Mouse (Mus musculus): Measurements from ENCODE around the gene Stat3. TPM values are rescaled to one million over a fixed set of nuclear protein-coding genes. Genes with fewer than 3 reads are reported as not detected.

Stat3 gene
- total RNA-seq, 4 experiments from 2014 or later = 39.0 to 54.7 (median 46.3) TPM

DNA sequence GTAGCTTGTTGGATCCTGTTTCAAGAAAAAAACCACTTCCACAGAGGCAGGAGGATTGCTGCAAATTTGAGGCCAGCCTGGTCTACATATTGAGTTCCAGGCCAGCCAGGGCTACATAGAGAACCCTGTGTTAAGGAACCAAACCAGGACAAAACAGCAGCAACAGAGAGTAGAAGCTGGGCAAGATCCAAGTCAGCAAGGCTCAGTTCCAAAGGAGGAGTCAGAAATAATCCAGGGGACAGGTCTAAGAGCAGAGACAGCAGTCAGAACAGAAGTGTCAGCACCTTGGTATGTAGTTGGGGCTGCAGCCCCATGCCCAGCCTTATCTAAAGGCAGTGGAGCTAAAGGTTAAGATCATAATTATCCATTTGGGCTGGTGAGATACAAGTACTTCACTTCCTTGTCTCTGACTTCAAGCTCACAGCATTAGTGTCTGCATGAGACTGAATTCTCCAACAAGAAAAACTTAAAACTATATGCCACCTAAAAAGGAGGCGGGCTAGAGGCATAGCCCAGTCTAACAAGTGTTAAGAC is 14.9 kb downstream of the Stat3 start:
- no peak for DNase-seq (ENCODE audit: low spot score in 2 of 2)

DNA sequence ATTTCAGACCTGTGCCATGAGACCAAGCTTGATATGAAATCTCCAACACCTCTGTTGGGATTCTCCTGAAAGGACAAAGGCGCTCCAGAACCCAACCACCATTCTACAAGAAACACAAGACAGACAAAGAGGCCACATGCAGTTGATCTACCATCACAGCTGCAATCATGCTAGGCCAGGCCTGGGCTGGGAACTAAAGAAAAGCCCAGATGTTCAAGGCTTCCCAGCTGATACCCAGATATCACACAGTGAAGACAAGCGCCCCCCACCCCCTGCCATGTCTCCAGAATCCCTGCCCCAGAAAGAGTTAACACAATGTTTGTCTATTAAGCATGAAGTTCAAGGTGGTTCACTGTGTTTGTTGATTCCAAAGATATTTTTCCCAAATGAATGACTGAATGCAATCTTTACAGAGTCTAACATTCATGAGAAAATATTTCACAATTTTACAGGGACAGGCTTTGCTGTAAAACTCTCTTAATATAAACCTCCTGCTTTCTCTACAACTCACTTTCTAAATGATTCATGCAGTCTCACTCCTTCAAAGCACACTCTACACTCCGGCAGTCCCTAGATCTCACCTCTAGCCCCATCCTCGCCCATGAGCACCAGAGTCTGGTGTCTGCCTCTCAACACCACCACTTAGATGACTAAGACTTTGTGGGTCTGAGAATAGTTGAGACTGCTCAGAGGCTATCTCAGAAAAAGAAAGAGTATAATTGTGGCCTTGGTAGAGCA is 18.3 kb downstream of the Stat3 start:
- DNase-seq (ENCODE audit: low spot score in 2 of 2) = no peak

DNA sequence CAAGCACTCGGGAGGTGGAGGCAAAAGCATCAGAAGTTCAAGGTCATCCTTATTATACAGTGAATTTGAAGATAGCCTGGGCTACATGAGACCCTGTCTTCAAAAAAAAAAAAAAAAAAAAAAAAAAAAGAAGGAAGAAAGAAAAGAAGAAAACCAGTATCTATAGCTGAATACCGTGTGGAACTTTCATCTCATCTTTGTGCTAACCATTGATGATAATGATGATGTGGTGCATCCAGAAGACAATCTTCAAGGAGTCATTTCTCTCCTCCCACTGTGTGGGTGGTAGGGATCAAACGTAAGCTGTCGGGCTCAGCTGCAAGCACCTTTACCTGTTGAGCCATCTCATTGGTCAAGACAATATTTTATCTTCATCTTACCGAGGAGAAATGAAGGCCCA is 21.3 kb downstream of the Stat3 start:
- DNase-seq (ENCODE audit: low spot score in 2 of 2) = no peak

DNA sequence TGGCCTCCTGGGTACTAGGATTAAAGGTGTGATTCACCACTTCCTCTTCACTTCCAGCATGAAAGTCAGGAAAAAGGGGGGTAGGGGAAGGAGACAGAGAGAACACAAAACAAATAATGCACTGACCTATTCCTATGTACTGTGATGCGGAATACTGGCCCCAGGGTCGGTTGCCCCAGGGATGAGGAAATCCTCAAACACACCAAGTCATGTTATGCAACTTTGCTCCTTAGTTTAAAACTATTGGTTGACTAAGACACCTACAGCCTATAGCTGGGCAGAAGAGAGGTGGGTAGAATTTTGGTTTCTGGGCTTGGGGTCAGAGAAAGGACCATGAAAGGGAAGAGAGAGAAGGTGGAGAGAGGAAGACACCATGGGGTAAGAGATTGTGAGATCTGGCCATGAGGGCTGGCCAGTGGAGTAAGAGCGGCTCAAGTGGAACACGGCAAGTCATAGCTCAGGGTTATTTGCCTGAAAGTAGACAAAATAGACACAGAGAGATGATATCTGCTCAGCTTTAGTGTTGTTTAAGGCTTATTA is 22.8 kb downstream of the Stat3 start:
- no peak for DNase-seq (ENCODE audit: low spot score in 2 of 2)

DNA sequence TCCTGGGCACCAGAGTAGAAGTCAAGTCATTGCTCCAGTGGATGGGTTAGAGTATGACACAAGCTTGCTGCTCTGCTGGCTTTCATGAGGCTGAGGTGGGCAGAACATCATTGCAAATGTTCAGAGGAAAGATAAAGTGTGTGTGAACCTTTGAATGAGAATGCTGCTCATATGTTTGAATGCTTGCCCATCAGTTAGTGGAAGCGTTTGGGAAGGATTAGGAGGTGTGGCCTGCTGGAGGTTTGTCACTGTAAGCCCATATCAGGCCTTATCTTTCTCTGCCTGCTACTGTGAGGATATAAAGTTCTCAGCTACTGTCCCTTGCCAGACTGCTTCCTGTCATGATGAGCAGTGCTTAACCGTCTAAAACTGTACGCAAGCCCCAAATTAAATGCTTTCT is 24.3 kb downstream of the Stat3 start:
- no peak for DNase-seq (ENCODE audit: low spot score in 2 of 2)

DNA sequence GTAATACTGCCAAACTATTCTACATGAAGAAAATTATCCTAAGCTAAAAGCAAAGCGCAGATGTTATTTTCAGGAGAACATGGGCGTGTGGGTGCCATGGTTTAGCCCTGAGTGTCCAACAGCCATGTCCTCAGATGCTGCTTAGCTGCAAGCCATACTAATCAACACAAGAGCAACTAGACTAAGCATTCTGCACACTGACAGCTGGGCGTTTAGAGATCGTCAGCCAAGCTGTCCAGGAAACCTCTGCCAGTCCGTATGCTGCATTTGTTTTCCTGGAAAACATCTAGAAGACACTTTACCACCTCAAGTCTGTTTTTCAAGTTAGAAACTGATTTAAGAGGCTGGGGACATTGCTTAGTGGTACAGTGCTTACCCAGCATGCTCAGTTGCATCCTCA is 24.9 kb downstream of the Stat3 start:
- DNase-seq (ENCODE audit: low spot score in 2 of 2) = no peak

DNA sequence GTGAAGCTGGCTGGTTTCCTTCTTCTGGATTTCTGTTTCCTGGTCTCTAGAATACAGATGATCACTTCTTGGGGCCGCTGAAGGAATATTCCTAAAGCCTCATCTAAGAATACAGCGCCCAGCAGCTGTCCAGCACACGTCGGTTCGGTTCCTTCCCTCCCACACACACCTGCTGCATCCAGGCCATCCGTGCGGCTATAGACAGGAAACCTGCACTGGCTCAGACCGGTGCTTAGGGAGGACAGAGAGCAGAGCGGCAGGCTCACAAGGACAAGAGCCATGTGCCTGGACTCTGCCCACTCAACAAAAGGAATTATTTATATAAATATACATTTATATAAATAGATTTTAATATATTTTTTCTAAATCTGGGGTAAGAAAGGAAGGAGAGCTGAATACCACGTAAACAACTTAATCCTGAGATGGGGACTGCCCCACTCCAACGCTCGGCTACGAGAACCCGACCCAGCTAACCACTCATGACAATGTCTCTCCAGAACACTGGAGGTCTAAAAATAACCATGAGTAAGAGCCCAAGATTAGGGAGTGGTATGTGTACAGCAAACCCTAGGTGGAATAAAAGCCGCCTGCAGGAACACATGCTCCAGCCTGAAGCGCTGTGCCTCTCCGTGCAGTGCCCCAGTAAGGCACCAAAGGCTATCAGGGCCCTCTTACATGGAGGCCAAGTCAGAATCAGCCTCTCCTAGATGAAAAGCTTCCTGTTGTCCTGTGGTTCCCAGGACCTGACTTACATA is 26.8 kb downstream of the Stat3 start:
- no peak for DNase-seq (ENCODE audit: low spot score in 2 of 2)

DNA sequence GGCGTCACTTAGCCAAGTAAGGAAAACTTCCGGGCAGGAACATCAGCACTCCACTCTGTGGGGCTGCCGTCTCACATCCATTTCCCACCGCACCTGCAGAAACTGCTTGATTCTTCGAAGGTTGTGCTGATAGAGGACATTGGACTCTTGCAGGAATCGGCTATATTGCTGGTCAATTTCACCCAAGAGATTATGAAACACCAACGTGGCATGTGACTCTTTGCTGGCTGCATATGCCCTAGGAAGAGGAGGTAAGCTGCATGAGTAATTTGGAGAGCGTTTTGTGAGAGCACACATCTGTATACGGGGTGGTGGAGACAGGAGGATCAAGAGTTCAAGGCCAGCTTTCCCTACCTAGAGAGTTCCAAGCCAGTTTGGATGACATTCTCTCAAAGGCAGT is 30.8 kb downstream of the Stat3 start:
- no peak for DNase-seq (ENCODE audit: low spot score in 2 of 2)

DNA sequence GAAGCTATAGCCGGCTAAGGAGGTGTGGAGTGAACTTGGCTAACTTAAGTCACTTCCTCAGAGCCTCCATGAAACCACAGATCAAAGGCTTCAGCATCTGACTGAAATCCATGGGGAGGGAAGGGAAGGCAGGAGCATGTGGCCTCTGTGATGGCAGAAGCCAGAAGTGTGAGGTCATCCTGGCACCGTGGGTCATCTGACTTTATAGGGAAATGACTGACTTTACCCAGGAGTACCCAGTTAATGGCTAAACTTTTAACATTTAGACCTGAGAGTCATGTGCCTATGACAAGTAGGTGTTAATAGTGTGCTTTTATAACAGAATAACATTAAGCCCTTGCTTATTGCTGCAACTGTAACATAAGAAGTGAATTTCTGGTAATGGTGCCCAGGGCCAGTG is 31.2 kb downstream of the Stat3 start:
- no peak for DNase-seq (ENCODE audit: low spot score in 2 of 2)

DNA sequence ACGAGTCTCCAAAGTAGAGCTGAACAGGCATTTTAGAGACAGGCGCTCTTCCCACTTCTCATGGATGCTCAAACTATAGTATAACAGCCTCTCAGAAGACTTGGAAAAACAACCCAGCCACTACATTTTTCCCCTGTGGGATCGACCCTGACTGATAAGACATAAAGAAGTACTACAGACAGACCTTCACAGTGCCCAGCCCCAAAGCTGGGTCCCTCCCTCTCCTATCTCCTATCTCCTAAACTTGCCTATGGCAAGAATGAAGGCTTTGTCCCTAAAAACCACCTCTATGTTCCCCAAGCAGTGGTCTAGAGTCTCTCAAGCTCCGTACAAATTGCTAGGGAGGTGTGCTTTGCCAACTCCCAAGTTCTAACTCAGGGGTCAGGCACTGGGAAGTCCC is 32.5 kb downstream of the Stat3 start:
- DNase-seq (ENCODE audit: low spot score in 2 of 2) = no peak

DNA sequence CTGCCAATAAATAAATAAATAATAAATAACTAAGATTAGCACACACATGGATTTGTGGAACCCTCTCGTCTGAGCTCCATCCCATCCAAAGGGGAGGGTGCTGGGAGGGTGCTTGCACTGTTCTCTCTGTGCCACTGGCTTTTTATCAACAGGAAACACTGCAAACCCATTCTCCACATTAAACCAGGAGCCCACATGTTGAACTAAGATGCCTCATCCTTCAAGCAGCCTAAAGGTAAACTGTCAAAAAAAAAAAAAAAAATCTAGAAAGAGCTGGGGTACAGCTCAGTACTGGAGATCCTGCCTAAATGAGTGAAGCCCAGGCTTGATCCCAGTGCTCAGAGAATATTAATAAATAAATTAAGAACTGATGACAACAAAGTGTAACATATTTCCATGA is 33.4 kb downstream of the Stat3 start:
- no peak for DNase-seq (ENCODE audit: low spot score in 2 of 2)

DNA sequence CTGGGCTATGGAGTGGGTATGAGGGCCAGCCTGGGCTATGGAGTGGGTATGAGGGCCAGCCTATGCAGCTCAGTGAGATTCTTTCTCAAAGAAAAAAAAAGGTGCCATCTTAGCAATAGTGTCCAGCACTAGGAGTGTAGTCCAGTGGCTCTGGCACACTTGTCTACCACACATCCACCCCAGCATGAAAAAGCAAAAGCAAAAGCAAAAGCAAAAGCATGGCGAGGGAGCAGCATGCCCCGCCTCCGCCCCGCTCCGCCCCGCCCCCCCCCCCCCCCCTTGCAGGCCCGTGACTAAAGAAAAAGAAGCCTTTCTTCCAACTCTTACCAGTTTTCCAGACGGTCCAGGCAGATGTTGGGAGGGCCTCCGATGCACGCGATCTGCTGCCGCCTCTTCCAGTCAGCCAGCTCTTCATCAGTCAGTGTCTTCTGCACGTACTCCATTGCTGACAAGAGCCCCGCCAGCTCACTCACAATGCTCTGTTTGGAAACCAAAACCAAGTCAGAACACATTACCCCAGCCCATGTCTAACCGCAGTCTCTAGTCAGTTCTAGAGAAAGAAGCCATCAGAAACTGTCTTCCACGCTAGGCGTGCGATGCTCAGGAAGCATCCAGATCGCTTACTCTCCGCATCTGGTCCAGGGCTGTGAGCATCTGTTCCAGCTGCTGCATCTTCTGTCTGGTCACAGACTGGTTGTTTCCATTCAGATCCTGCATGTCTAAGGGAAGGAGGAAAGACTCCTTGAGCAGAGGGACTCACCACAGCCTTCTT is 34.6 kb downstream of the Stat3 start:
- DNase-seq (ENCODE audit: low spot score in 2 of 2) = no peak

DNA sequence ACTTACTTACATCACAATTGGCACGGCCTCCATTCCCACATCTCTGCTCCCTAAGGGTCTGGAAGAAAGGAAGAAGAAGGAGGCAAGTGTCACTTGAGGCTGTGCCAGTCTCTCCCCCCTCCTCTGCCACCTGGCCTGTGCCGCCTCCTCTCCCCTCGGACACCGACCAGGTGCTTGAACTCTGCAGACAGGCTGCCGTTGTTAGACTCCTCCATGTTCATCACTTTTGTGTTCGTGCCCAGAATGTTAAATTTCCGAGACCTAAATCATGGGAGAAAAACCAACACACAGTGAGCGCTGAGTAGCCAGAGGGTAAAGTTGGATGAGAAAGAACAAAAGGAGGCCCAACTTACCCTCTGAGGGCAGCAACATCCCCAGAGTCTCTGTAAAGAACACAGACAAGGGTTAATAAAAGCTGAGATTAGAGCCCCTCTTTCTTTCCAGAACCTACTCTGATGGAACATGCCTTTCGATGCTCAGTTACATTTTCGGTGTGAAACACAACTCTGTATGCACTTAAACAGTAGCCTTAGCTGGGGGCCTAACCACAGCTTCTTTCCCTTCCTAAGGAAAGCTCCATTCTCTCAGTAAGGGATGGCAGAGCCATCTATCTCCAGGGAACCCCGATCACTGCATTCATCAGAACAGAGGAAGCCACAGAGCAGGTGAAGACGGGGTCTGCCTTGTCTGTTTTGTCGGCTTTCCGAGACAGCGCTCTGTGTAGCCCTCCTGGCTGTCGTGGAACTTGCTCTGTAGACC is 40.7 kb downstream of the Stat3 start:
- DNase-seq (ENCODE audit: low spot score in 2 of 2) = no peak

DNA sequence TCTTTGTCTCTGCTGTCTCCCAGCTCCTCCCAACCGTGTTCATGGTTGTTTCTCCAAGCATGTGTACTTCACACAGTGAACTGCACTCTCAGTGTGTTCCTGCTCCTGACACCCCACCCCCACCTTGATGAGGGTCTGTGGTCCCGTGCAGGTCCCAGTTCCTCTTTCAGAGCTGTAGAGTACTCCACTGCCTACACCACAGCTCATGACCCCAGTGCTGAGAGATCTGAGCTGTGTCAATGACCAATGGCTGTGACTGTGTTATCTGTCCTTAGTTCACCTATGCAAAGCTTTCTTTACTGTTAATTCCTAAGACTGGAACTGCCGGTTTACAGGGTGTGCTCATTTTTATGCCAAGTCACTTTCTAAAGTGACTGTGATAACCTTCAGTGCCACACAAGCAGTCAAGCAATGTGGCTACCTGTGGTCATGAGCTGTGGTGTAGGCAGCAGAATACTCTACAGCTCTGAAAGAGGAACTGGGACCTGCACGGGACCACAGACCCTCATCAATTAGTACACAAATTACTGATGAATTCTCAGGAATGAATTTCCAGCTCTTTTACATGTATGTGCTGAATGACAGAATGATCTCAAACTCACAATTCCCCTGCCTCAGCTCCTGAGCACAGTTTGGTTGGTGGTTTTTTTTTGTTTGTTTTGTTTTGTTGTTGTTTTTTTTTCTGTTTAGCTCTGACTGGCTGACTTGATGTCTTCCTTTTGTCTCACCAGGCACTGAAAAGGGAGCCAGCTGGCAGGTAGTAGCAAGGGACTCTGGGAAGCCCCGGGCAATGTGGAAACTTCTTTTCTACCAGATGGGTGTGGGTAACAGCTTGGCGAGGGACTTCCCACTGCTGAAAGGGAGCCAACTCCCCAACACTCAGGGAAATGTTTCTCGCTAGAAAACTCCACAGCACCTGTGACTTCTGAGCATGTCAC is 41.8 kb downstream of the Stat3 start:
- peak in 1 of 2 experiments; percentile 50 for DNase-seq (ENCODE audit: low spot score in 2 of 2)

DNA sequence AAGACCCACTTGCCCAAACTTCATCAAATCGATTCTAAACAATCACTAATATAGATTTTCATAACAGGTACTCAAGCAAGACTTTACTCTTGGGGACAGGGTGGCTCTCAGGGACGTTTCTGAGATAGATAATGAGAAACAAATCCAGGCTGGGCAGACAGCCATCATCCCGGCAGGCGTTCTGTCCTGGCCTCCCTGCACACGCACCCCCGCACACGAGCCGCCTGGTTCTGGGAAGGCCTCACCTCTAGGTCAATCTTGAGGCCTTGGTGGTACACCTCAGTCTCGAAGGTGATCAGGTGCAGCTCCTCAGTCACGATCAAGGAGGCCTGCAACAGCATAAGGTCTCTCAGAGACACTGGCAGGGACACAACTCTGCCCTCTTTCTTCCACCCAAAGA is 43.3 kb downstream of the Stat3 start:
- no peak for DNase-seq (ENCODE audit: low spot score in 2 of 2)

DNA sequence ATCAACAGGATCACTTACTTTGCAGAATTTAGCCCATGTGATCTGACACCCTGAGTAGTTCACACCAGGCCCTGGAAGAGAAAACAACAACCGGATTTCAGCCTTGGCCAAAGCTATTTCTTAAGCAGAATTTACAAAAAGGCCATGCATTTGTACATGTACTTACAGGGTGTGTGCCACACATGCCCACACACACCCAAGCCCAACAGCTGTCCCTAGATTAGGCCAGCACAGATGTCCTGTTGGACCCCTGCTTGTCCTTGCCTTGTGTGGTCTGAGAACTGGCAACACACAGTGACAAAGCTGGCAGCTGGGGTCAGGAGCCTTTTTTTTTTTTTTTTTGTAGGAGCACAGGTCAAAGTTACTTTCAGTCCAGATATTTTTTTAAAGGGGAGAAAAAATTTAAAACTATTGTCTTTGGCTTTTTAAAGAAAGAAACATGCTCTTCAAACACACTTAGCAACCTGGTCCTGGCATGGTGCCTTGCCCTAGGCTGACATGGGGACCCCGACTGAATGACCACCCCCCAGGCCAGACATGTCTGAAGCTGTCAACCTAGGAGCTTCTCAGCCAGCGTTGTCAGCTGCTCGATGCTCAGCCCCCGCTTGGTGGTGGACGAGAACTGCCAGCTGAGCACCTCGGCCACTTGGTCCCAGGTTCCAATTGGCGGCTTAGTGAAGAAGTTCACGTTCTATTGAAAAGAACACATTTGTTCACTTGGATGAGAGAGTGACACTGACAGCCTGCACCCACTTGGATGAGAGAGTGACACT is 45.0 kb downstream of the Stat3 start:
- DNase-seq (ENCODE audit: low spot score in 2 of 2) = no peak

DNA sequence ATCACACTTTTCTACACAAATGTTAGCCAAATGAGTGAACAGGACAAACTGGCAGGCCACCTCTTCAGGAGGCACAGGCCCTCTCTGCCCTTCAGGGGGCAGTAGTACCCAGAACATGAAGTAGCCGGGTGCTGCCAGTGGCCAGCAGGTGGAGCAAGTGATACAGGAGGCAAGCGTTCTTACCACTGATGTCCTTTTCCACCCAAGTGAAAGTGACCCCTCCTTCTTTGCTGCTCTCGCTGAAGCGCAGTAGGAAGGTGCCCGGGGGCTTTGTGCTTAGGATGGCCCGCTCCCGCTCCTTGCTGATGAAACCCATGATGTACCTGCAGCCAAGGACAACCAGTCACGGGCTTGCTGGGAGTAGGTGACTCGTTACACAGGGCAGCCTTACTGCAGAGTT is 45.9 kb downstream of the Stat3 start:
- DNase-seq (ENCODE audit: low spot score in 2 of 2) = peak; percentile 64 to 71

DNA sequence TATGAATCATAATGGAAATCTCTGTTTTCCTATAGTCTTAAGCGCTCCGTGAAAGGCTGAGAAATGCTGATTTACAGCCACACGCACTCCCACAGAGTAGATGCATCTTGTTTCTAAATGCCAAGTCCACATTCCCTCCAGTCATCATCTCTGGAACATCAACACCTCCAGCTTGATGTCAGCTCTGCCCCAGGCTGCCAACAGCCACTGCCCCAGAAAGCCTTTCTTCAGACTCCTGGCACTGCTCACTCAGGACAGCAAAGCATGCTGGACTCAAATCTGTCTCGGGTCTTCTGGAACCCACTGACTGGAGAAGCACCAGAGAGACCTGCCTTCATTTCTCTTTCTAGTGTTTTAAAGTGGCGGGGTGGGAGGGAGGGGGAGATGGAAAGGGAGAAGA is 46.9 kb downstream of the Stat3 start:
- no peak for DNase-seq (ENCODE audit: low spot score in 2 of 2)
